Comparison of ENCODE assay signal across 24 mouse cellular contexts in genomic region chr10:93436896-93437295, GRCm38 (mm10). TPM values are rescaled to one million over a fixed set of nuclear protein-coding genes. Genes with fewer than 3 reads are reported as not detected.
DNase-seq lines count a peak whose midpoint lies in the region; ATAC-seq and TF ChIP-seq lines count a peak whose summit lies in the region.
"Had no signal": no experiment of that assay in that cellular context is flagged by ENCODE, and none has a peak within 500 bp of the region (broad histone marks: within the 10 kb centered on the region; RNA-seq: fewer than 3 reads in every experiment).

No protein-coding gene starts in this region.

- WGBS in heart, embryonic 13.5 days: 59% methylated on average over 10 of the region's 10 CpGs
- 67% methylated on average over 10 of the region's 10 CpGs for WGBS in limb, embryonic 12.5 days
- 71% methylated on average over 10 of the region's 10 CpGs for WGBS in limb, embryonic 10.5 days
- 44% methylated on average over 10 of the region's 10 CpGs for WGBS in stomach, embryonic 14.5 days
- 40% methylated on average over 10 of the region's 10 CpGs for WGBS in stomach, postnatal 0 days
- 39% methylated on average over 10 of the region's 10 CpGs for WGBS in stomach, embryonic 16.5 days
- WGBS in forebrain, embryonic 13.5 days: 79% methylated on average over 10 of the region's 10 CpGs

- H3K4me3 ChIP-seq in heart, embryonic 13.5 days: no peak overlapping the region
- H3K4me3 ChIP-seq in limb, embryonic 12.5 days (replicated peaks): no peak overlapping the region
- H3K4me3 ChIP-seq in limb, embryonic 10.5 days: no peak overlapping the region
- H3K4me3 ChIP-seq in stomach, embryonic 14.5 days (ENCODE audit: low read depth, low read length): no peak overlapping the region
- no peak overlapping the region for H3K4me3 ChIP-seq in stomach, postnatal 0 days (ENCODE audit: low read depth, low read length)
- H3K4me3 ChIP-seq in stomach, embryonic 16.5 days (replicated peaks; ENCODE audit: low read length): no peak overlapping the region
- H3K4me3 ChIP-seq in forebrain, embryonic 13.5 days: no peak overlapping the region
- H3K4me3 ChIP-seq: erythroblast, embryonic 14.5 days; heart, adult 2 months; midbrain, embryonic 13.5 days; neural tube, embryonic 13.5 days had no signal

- peaks cover 74% of the 10 kb centered on the region for H3K4me1 ChIP-seq in heart, embryonic 13.5 days
- H3K4me1 ChIP-seq in limb, embryonic 12.5 days (replicated peaks): peaks cover 28% of the 10 kb centered on the region
- H3K4me1 ChIP-seq in limb, embryonic 10.5 days: peaks cover 16% of the 10 kb centered on the region
- H3K4me1 ChIP-seq in stomach, embryonic 14.5 days (ENCODE audit: control insufficient read depth, insufficient read depth, low read length): peaks cover 30% of the 10 kb centered on the region
- peaks cover 4% of the 10 kb centered on the region; the same call in 1 of the 2 replicates for H3K4me1 ChIP-seq in stomach, postnatal 0 days (replicated peaks; ENCODE audit: control insufficient read depth, insufficient read depth)
- peaks cover 33% of the 10 kb centered on the region for H3K4me1 ChIP-seq in stomach, embryonic 16.5 days (ENCODE audit: control insufficient read depth, insufficient read depth, low read length)
- H3K4me1 ChIP-seq in forebrain, embryonic 13.5 days: peaks cover 18% of the 10 kb centered on the region

- no peak overlapping the region for H3K4me2 ChIP-seq in heart, embryonic 13.5 days
- no peak overlapping the region for H3K4me2 ChIP-seq in limb, embryonic 12.5 days
- no peak overlapping the region for H3K4me2 ChIP-seq in stomach, embryonic 14.5 days (replicated peaks; ENCODE audit: low read depth, low read length)
- no peak overlapping the region for H3K4me2 ChIP-seq in stomach, postnatal 0 days (replicated peaks; ENCODE audit: low read depth)
- no peak overlapping the region for H3K4me2 ChIP-seq in stomach, embryonic 16.5 days (ENCODE audit: low read depth, low read length)
- no peak overlapping the region for H3K4me2 ChIP-seq in forebrain, embryonic 13.5 days
- H3K4me2 ChIP-seq: midbrain, embryonic 13.5 days; neural tube, embryonic 13.5 days had no signal

- no peak for DNase-seq in heart, adult 18-20 months
- no peak for DNase-seq in limb, embryonic 10.5 days (ENCODE audit: low spot score)
- DNase-seq in stomach, postnatal 0 days (ENCODE audit: low spot score): no peak
- DNase-seq: adrenal gland, postnatal 25 days; cerebellum, adult 11-12 months; cerebellum, postnatal 25 days; embryo, embryonic 11 days; gastrocnemius, postnatal 10 days; heart, adult 2 months; kidney, adult 8-10 months; kidney, postnatal 36 days; left cerebral cortex, postnatal 4 days; thymus, adult 18-20 months had no signal

- H3K9ac ChIP-seq in heart, embryonic 13.5 days: no peak overlapping the region
- H3K9ac ChIP-seq in limb, embryonic 12.5 days (replicated peaks): no peak overlapping the region
- H3K9ac ChIP-seq in stomach, embryonic 14.5 days (replicated peaks; ENCODE audit: low read depth, low read length): no peak overlapping the region
- H3K9ac ChIP-seq in stomach, postnatal 0 days (ENCODE audit: low read length): no peak overlapping the region
- H3K9ac ChIP-seq in stomach, embryonic 16.5 days (ENCODE audit: low read length): no peak overlapping the region
- H3K9ac ChIP-seq in forebrain, embryonic 13.5 days: no peak overlapping the region
- H3K9ac ChIP-seq: midbrain, embryonic 13.5 days; neural tube, embryonic 13.5 days had no signal

- ATAC-seq in heart, embryonic 13.5 days (ENCODE audit: extremely low read depth, insufficient number of reproducible peaks, low FRiP score, low TSS enrichment): no peak
- ATAC-seq in limb, embryonic 12.5 days (ENCODE audit: insufficient number of reproducible peaks, insufficient read depth, low FRiP score, low TSS enrichment, low read depth): no peak
- ATAC-seq in stomach, embryonic 14.5 days (ENCODE audit: insufficient number of reproducible peaks, insufficient read depth, low FRiP score, low read depth): no peak
- no peak for ATAC-seq in stomach, postnatal 0 days (ENCODE audit: low FRiP score, low TSS enrichment)
- ATAC-seq in stomach, embryonic 16.5 days (ENCODE audit: insufficient read depth, low FRiP score): no peak
- ATAC-seq in forebrain, embryonic 13.5 days: no peak
- ATAC-seq: forebrain, embryonic 14.5 days; midbrain, embryonic 13.5 days had no signal

- H3K27ac ChIP-seq in heart, embryonic 13.5 days (replicated peaks): peak overlapping the region; percentile 89
- 0 out of 2 replicates have a peak overlapping the region, but pooled peaks have one; percentile 37 for H3K27ac ChIP-seq in limb, embryonic 12.5 days
- H3K27ac ChIP-seq in limb, embryonic 10.5 days: no peak overlapping the region
- H3K27ac ChIP-seq in stomach, embryonic 14.5 days (ENCODE audit: low read length): peak overlapping the region; percentile 70; the same call in 1 of the 2 replicates
- no peak overlapping the region for H3K27ac ChIP-seq in stomach, postnatal 0 days (replicated peaks)
- H3K27ac ChIP-seq in stomach, embryonic 16.5 days (ENCODE audit: low read length): peak overlapping the region; percentile 79; the same call in 1 of the 2 replicates
- H3K27ac ChIP-seq in forebrain, embryonic 13.5 days: no peak overlapping the region
- H3K27ac ChIP-seq: midbrain, embryonic 13.5 days; neural tube, embryonic 13.5 days had no signal

- no peak for TF ChIP-seq CTCF in stomach, postnatal 0 days (IDR thresholded peaks at IDR 0.05; ENCODE audit: low read depth)

- no peaks in the 10 kb centered on the region for H3K9me3 ChIP-seq in heart, embryonic 13.5 days
- H3K9me3 ChIP-seq in limb, embryonic 12.5 days: no peaks in the 10 kb centered on the region
- no peaks in the 10 kb centered on the region for H3K9me3 ChIP-seq in limb, embryonic 10.5 days (replicated peaks)
- H3K9me3 ChIP-seq in stomach, embryonic 14.5 days (ENCODE audit: control insufficient read depth, low read depth, low read length): no peaks in the 10 kb centered on the region
- no peaks in the 10 kb centered on the region for H3K9me3 ChIP-seq in stomach, postnatal 0 days (ENCODE audit: control insufficient read depth, low read length)
- H3K9me3 ChIP-seq in stomach, embryonic 16.5 days (replicated peaks; ENCODE audit: control insufficient read depth, low read length): no peaks in the 10 kb centered on the region
- no peaks in the 10 kb centered on the region for H3K9me3 ChIP-seq in forebrain, embryonic 13.5 days (replicated peaks)
- H3K9me3 ChIP-seq: midbrain, embryonic 13.5 days; neural tube, embryonic 13.5 days had no signal

- no peak for TF ChIP-seq EP300 in stomach, postnatal 0 days (optimal IDR thresholded peaks at IDR 0.05)

- no peaks in the 10 kb centered on the region for H3K36me3 ChIP-seq in heart, embryonic 13.5 days
- H3K36me3 ChIP-seq in limb, embryonic 12.5 days: no peaks in the 10 kb centered on the region
- no peaks in the 10 kb centered on the region for H3K36me3 ChIP-seq in limb, embryonic 10.5 days
- H3K36me3 ChIP-seq in stomach, embryonic 14.5 days (ENCODE audit: control insufficient read depth, insufficient read depth, low read length): no peaks in the 10 kb centered on the region
- H3K36me3 ChIP-seq in stomach, postnatal 0 days (ENCODE audit: control insufficient read depth, insufficient read depth, low read length): no peaks in the 10 kb centered on the region
- H3K36me3 ChIP-seq in stomach, embryonic 16.5 days (ENCODE audit: control insufficient read depth, insufficient read depth, low read length): no peaks in the 10 kb centered on the region
- H3K36me3 ChIP-seq in forebrain, embryonic 13.5 days (ENCODE audit: poor library complexity, severe bottlenecking): no peaks in the 10 kb centered on the region
- H3K36me3 ChIP-seq: midbrain, embryonic 13.5 days; neural tube, embryonic 13.5 days had no signal

- no peaks in the 10 kb centered on the region for H3K27me3 ChIP-seq in heart, embryonic 13.5 days (replicated peaks)
- H3K27me3 ChIP-seq in limb, embryonic 12.5 days: no peaks in the 10 kb centered on the region
- H3K27me3 ChIP-seq in limb, embryonic 10.5 days (ENCODE audit: low read depth, poor library complexity, severe bottlenecking): no peaks in the 10 kb centered on the region
- H3K27me3 ChIP-seq in stomach, embryonic 14.5 days (ENCODE audit: control insufficient read depth, insufficient read depth, low read length): no peaks in the 10 kb centered on the region
- H3K27me3 ChIP-seq in stomach, postnatal 0 days (ENCODE audit: control insufficient read depth, insufficient read depth, low read length): no peaks in the 10 kb centered on the region
- no peaks in the 10 kb centered on the region for H3K27me3 ChIP-seq in stomach, embryonic 16.5 days (ENCODE audit: control insufficient read depth, insufficient read depth, low read length)
- no peaks in the 10 kb centered on the region for H3K27me3 ChIP-seq in forebrain, embryonic 13.5 days
- H3K27me3 ChIP-seq: midbrain, embryonic 13.5 days; neural tube, embryonic 13.5 days had no signal

RNA-seq across cellular contexts. Expression of gene Lta4h, which starts 16.3 kb away (rescaled TPM):
- polyA plus RNA-seq in heart, embryonic 13.5 days (2015; fragmentation: Nextera tagmentation; extraction: Ambion mirVana): 262 and 266 TPM in 2 replicates
- total RNA-seq in heart, adult 18-20 months (2021): 10 to 100 TPM; 32.3 to 35.4 TPM
- 200 and 209 TPM in 2 replicates for polyA plus RNA-seq in limb, embryonic 12.5 days (2016; fragmentation: Nextera tagmentation; extraction: Ambion mirVana)
- polyA plus RNA-seq in limb, embryonic 10.5 days (2016; fragmentation: Nextera tagmentation; extraction: Ambion mirVana): 147 and 157 TPM in 2 replicates
- 212 and 220 TPM in 2 replicates for polyA plus RNA-seq in stomach, embryonic 14.5 days (2014; fragmentation: Nextera tagmentation; extraction: Ambion mirVana)
- polyA plus RNA-seq in stomach, postnatal 0 days (2015; fragmentation: Nextera tagmentation; extraction: Ambion mirVana): 100 and 103 TPM in 2 replicates
- 219 and 220 TPM in 2 replicates for polyA plus RNA-seq in stomach, embryonic 16.5 days (2015; fragmentation: Nextera tagmentation; extraction: Ambion mirVana)
- 110 and 116 TPM in 2 replicates for polyA plus RNA-seq in forebrain, embryonic 13.5 days (2015; fragmentation: Nextera tagmentation; extraction: Ambion mirVana)

RNA-seq across cellular contexts. Expression of gene Hal, which starts 51.7 kb away (rescaled TPM):
- polyA plus RNA-seq in heart, embryonic 13.5 days (2015; fragmentation: Nextera tagmentation; extraction: Ambion mirVana): 0.12 and 0.15 TPM in 2 replicates
- under 1 TPM in 1 of 2 experiments, not detected in 1; 0.54 TPM for total RNA-seq in heart, adult 18-20 months (2021)
- polyA plus RNA-seq in limb, embryonic 12.5 days (2016; fragmentation: Nextera tagmentation; extraction: Ambion mirVana): 0.35 TPM in 1 of 2 replicates, not detected in the other
- polyA plus RNA-seq in limb, embryonic 10.5 days (2016; fragmentation: Nextera tagmentation; extraction: Ambion mirVana): 0.04 and 0.48 TPM in 2 replicates
- 2.1 and 2.3 TPM in 2 replicates for polyA plus RNA-seq in stomach, embryonic 14.5 days (2014; fragmentation: Nextera tagmentation; extraction: Ambion mirVana)
- polyA plus RNA-seq in stomach, postnatal 0 days (2015; fragmentation: Nextera tagmentation; extraction: Ambion mirVana): 0.47 and 0.81 TPM in 2 replicates
- polyA plus RNA-seq in stomach, embryonic 16.5 days (2015; fragmentation: Nextera tagmentation; extraction: Ambion mirVana): 3.0 and 3.7 TPM in 2 replicates
- polyA plus RNA-seq in forebrain, embryonic 13.5 days (2015; fragmentation: Nextera tagmentation; extraction: Ambion mirVana): not detected in 2 replicates
- total RNA-seq: hematopoietic stem cell, adult 5-6 weeks; left cerebral cortex, adult 18-20 months had no signal
- polyA plus RNA-seq: erythroblast, embryonic 14.5 days; forebrain, embryonic 14.5 days; neural tube, embryonic 13.5 days had no signal

Comparison
In these comparisons a context has a peak if more than half of its experiments do, and no peak if none do; other contexts are left out.
1. H3K27ac ChIP-seq: peak in heart, embryonic 13.5 days (single experiment), limb, embryonic 12.5 days (single experiment), stomach, embryonic 14.5 days (single experiment) and stomach, embryonic 16.5 days (single experiment); none in limb, embryonic 10.5 days (single experiment), stomach, postnatal 0 days (single experiment) and forebrain, embryonic 13.5 days (single experiment).